Mouse (Mus musculus): Measurements from ENCODE around the gene Tpra1.

Gene Tpra1

GRCm38 (mm10) chr6:88924502-88925275, 22.6 kb downstream of the Tpra1 start:
- in situ Hi-C loops (cut with MboI, MseI): loop anchor here in 1 of 2 experiments (25.0 kb wide), 1 partner anchor 1438 kb away; the partner anchor contains the start of gene Zxdc

- in situ Hi-C loops (cut with MboI, MseI): no loop called here
Measured at GRCm38 (mm10) chr6:88925640-88926205, 23.7 kb downstream of the Tpra1 start.

- in situ Hi-C loops (cut with MboI, MseI): no loop called here
Measured at GRCm38 (mm10) chr6:88926870-88927269, 24.8 kb downstream of the Tpra1 start.

GRCm38 (mm10) chr6:88927595-88927994, 25.5 kb downstream of the Tpra1 start:
- in situ Hi-C loops (cut with MboI, MseI): no loop called here

- in situ Hi-C loops (cut with MboI, MseI): no loop called here
Measured at GRCm38 (mm10) chr6:88928026-88928425, 26.0 kb downstream of the Tpra1 start.

GRCm38 (mm10) chr6:88928576-88928975, 26.5 kb downstream of the Tpra1 start:
- in situ Hi-C loops (cut with MboI, MseI): no loop called here

- in situ Hi-C loops (cut with MboI, MseI): no loop called here
Measured at GRCm38 (mm10) chr6:88929451-88929850, 27.4 kb downstream of the Tpra1 start.

- in situ Hi-C loops (cut with MboI, MseI): loop anchor here (5.0 kb wide), 4 partner anchors 77 to 687 kb away; no protein-coding TSS in a partner anchor
Measured at GRCm38 (mm10) chr6:88930049-88930448, 28.0 kb downstream of the Tpra1 start.

- in situ Hi-C loops (cut with MboI, MseI): loop anchor here (5.0 kb wide), 4 partner anchors 76 to 686 kb away; no protein-coding TSS in a partner anchor
Measured at GRCm38 (mm10) chr6:88931449-88931848, 29.4 kb downstream of the Tpra1 start.

GRCm38 (mm10) chr6:88934132-88934531, 32.1 kb downstream of the Tpra1 start:
- in situ Hi-C loops (cut with MboI, MseI): loop anchor here (5.0 kb wide), 4 partner anchors 73 to 683 kb away; no protein-coding TSS in a partner anchor

- in situ Hi-C loops (cut with MboI, MseI): loop anchor here (5.0 kb wide), 4 partner anchors 72 to 682 kb away; no protein-coding TSS in a partner anchor
Measured at GRCm38 (mm10) chr6:88934816-88935215, 32.8 kb downstream of the Tpra1 start.

- in situ Hi-C loops (cut with MboI, MseI): no loop called here
Measured at GRCm38 (mm10) chr6:88935735-88936276, 33.8 kb downstream of the Tpra1 start.

GRCm38 (mm10) chr6:88936342-88937213, 34.5 kb downstream of the Tpra1 start:
- in situ Hi-C loops (cut with MboI, MseI): no loop called here

- in situ Hi-C loops (cut with MboI, MseI): no loop called here
Measured at GRCm38 (mm10) chr6:88937214-88937549, 35.1 kb downstream of the Tpra1 start.

GRCm38 (mm10) chr6:88937971-88938663, 36.1 kb downstream of the Tpra1 start:
- in situ Hi-C loops (cut with MboI, MseI): no loop called here

- in situ Hi-C loops (cut with MboI, MseI): no loop called here
Measured at GRCm38 (mm10) chr6:88938664-88939055, 36.6 kb downstream of the Tpra1 start.

GRCm38 (mm10) chr6:88939281-88940089, 37.4 kb downstream of the Tpra1 start:
- in situ Hi-C loops (cut with MboI, MseI): no loop called here

- in situ Hi-C loops (cut with MboI, MseI): no loop called here
Measured at GRCm38 (mm10) chr6:88940090-88940916, 38.3 kb downstream of the Tpra1 start.

- in situ Hi-C loops (cut with MboI, MseI): no loop called here
Measured at GRCm38 (mm10) chr6:88941628-88942027, 39.6 kb downstream of the Tpra1 start.
